Mouse (Mus musculus) spleen, postnatal 4 days (tissue): ENCODE measurements around the gene Gad1.
A peak's percentile ranks its signal among the peaks of the same experiment; 100 is the strongest.

Source experiments
- DNase-seq, 2 experiments: peaks; one replicate each; pipeline ENCODE4 v3.0.0; 2022; ENCODE audit warnings: low spot score in 2 of 2

The Gad1 gene

DNA sequence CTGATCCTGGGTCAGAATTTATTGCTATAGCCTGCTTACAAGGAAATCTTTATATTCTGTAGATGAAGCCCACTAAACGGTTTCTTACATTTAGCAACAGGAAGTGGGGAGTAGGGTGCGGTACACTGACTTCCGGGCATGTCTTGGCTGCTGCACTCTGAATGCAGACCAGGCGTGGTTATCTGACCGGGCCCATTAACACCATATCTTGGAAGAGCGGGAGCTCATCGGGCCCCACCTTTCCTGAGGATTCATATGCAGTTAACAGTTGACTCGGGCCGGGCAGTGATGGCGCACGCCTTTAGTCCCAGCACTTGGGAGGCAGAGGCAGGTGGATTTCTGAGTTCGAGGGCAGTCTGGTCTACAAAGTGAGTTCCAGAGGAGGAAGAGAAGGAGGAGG lies 75.5 kb downstream of the Gad1 start:
- DNase-seq = no peak

DNA sequence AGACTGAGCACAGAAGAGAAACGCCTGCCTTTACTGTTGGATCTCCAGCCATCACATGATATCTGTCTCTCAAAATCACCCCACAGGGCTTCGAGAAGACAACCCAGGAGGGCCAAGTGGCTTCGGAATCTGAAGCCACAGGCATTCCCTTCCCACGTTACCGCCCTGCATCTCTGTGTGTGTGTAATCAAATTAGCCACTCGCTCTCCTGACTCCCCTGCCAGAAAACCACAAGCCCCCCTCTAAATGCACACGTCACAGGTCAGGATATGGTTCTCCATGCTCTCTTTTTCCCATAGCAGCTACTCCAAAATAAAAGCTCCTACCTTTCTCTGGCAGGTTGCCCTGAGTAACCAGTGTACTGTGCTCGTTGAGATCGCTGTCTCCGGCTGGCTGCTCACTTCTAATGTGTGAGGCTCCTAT lies 76.5 kb downstream of the Gad1 start:
- DNase-seq = no peak

DNA sequence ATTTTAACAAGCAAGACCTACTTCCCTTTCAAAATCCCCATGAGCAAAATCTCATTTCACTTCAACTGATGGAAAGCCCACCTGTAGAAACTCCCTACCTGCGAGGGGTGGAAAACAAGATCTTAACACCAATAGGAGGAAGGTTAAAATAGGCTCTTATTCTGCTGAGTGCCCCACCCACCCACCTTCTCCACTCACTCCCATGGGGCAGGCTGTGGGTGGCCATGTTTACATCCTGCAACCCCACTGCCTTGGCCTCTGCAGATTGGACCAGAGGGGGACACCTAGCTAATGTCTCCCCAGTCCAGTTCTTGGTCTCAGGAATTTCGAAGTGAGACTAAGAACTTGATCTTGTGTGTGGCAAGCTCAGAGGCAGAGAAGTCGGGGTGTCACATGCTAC lies 77.0 kb downstream of the Gad1 start:
- peak in 1 of 2 experiments; percentile 64 for DNase-seq

DNA sequence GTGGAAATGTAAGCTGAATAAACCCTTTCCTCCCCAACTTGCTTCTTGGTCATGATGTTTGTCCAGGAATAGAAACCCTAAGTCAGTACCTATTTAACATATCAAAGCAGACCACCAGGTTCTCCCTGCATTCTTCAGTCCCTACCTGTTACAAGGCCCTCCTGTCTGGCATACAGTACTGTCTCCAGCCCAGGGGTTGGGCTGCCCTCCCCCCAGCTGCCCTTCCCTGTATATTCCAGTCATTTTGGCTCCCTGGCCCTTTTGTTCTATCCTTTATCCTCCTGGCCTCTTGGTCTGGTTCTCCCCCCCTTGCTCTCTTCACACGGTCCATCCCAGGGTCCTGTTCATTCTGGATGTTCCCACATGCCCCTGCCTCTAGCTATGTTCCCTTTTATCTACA lies 78.4 kb downstream of the Gad1 start:
- DNase-seq = no peak

DNA sequence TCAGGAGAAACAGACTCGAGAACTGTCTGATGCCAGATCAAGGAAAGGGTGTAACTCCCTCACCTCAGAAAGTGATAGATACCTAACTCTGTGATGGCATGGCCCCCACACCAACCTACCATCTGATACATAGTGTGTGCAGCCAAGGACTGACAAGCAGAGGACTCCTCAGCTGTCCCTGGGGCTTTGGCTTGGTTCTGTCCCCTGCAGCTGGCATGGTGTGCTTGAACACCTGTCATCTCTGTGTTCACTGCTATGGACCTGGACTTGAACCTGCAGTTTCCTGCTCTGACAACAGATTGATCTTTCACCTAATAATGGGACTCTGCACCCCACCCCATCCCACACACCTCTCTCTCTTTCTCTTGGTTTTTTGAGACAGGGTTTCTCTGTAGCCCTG lies 79.5 kb downstream of the Gad1 start:
- peak in 1 of 2 experiments; percentile 44 for DNase-seq

DNA sequence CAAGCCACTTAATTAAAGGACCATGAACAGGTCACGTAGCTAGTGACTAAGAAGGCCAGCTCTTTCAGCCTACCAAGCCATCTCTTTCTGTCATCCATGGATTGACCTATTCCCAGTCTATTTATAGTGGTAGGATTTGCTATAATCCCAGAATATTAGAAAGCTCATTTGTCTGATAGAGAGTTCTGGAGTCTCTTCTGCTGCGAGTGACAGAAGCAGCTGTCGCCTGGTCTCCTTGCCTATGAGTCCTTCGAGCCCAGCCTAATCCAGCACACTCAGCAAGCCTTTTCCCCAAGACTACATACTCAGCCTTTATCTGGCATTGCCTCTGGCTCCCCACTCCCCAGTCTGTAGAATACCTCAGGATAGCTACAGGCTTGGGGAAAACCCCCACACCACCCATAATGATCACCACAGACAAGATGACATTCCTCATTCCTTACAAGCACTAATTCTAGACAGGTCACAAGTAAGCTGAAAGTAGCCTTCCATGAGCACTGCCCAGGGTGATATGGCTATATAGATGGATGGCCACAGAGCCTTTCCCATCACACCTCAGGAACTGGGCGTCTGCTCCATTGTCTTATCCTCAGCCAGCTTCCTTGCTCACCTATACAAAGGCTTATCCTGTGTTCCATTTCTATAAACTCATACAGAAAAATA lies 81.3 kb downstream of the Gad1 start:
- DNase-seq = no peak

DNA sequence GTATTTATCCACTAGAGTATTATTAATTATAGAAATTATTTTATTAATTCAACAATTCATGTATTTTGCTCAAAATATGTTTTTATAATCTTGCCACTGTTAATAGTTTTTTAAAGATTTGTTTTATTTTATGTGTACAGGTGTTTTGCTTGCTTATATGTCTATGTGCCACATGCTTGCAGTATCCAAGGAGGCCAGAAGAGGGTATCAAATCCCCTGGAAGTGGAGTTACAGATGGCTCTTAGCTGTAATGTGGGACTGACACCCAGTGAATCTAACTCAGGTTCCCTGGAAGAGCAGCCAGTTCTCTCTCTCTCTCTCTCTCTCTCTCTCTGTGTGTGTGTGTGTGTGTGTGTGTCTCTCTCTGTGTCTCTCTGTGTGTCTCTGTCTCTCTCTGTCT lies 88.1 kb downstream of the Gad1 start:
- no peak for DNase-seq

DNA sequence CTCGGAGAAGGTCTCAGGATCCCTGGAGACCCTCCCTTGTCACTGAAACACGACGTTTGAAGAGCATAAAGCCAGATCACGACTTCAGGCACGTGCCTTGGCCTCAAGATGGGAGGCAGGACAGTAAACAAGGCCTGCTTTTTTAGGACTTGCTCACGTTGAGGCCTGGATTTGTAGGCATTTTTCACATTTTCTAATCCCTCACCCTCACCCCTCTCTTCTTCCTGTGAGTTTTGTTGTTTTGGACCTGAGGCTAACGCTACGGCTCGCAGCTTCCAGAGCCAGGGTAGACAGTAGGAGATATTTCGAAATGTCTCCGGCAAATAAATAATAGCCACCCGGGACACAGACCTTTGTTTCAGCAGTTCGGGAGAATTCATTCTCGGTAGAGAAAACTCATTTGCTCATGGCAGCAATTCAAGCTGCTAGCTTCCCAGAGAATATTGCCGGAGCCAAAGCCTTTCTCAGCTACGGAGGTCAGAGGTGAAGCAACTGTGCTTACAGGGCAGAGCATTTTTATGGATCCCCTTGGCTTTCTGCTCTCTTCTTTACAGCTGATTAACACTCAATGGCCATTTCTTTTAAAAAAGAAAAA lies 90.2 kb downstream of the Gad1 start:
- DNase-seq = no peak

DNA sequence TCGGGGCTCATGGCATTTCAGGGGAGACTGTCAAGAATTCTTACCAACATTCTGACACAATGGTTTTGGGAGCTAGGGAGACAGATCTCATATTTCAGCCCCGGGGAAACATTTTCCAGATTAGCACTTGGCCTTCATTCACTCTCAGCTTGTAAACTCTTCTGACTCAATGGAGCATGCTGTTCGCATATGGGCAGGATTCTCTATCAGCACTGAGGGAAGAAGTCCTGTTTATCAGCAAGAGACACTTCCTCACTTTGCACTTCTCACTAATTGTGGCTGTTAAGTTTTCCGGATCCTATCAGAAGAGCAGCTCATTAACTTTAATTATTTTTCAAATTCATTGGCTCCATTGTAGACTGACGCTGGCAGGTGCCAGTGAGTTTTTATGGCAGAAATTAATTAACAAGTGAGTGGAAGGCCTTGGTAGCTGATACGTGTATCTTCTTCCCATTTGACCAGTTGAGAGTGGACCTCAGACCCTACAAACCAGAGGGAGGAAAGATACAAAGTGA lies 92.5 kb downstream of the Gad1 start:
- DNase-seq = no peak

DNA sequence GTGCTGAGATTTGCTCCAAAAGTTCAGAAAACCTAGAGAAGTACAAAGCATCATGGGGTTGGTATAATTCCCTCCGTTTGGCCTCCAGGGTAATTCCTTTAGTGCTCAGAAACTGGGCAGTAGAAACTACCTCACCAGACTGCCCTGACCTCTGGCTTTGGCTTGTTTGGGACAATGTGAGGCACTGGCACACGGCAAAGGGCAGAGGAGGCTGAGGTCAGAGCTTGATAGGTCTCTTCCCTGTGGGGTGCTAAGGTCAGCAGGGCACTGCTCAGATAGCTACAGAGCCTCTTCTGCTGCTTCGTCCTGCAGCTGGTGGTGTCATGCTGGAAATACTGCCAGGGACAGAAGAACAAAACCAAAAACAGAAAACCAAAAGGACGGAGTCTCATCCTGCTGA lies 94.8 kb downstream of the Gad1 start:
- no peak for DNase-seq

DNA sequence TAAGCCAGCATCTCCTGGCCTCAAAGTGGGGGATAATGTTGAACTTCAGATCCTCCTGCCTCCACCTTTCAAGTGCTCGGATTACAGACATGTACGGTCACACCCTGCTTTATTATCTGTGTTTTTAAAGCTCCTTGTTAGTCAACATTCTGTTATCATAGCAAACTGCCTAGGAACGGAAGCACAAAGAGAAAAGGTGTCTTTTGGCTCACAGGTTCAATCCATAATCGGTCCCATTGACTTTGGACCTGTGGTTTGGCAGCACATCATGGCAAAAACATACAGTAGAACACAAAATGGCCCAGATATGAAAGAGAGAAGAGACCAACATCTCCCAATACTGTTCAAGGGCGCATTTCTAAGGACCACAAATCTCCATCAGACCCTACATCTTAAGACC lies 95.4 kb downstream of the Gad1 start:
- no peak for DNase-seq

DNA sequence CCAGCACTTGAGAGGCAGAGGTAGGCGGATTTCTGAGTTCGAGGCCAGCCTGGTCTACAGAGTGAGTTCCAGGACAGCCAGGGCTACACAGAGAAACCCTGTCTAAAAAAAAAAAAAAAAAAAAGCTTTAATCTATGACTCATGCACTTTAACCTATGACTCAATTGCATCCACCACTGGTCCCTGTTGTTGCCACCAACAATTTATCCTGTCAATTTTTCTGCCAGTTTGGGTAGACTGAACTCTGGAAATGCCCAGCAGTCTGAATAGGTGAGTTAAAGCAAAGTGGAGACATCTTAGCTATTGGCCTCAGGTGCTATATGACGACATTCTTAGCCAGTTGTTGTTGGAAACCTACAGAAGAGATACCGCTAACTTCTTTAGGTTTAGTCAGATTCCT lies 96.6 kb downstream of the Gad1 start:
- DNase-seq = no peak
